12 mouse cellular contexts compared by ENCODE assay signal in the genomic region with DNA sequence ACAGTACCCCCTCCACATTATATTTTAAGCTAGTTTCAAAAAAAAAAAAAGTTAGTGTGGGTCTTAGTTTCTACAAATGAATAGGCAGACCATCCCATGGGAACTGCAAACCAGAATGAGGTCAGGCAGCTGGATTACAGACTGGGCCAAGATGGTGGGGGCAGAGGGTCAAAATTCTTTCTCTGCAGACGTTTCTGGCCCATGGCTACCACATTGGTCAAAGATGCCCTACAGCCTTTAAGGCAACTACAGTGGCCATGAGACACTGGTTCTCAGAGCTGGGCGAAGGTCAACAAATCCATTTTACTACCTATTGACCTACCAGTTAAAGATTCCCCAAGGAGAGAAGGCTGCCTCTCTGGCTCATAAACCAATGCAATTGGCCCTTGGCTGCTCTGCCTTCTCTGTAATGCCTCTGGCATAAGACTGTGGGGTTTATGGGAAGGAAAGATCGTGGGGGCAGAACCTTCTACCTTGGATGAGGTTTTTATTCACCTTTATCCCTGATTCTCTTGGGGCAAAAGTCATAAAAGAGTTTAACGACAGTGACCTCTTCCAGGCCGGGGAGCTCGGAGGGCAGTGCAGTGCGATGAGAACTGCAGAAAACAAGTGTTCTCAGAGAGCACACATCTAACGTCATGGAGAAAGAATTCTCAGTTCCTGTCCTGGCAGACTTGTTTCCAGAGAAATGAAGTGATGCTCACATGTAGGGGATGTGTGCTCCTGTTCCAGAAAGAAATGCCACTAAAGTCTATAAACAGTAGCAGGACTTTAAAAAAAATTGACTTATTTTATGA. TPM values are rescaled to one million over a fixed set of nuclear protein-coding genes. Genes with fewer than 3 reads are reported as not detected.
DNase-seq lines count a peak whose midpoint lies in the region; ATAC-seq and TF ChIP-seq lines count a peak whose summit lies in the region.
"Had no signal": no experiment of that assay in that cellular context is flagged by ENCODE, and none has a peak within 500 bp of the region (broad histone marks: within the 10 kb centered on the region; RNA-seq: fewer than 3 reads in every experiment).

No protein-coding gene starts in this region.

- H3K9me3 ChIP-seq in lung, postnatal 0 days (ENCODE audit: low read length): no peaks in the 10 kb centered on the region
- no peaks in the 10 kb centered on the region for H3K9me3 ChIP-seq in kidney, embryonic 14.5 days (ENCODE audit: control insufficient read depth, low read length)
- H3K9me3 ChIP-seq in midbrain, embryonic 13.5 days: no peaks in the 10 kb centered on the region
- H3K9me3 ChIP-seq: forebrain, embryonic 12.5 days; hindbrain, embryonic 13.5 days had no signal

- no peak overlapping the region for H3K9ac ChIP-seq in lung, postnatal 0 days (replicated peaks; ENCODE audit: low read depth)
- no peak overlapping the region for H3K9ac ChIP-seq in kidney, embryonic 14.5 days (ENCODE audit: low read depth, low read length)
- H3K9ac ChIP-seq in midbrain, embryonic 13.5 days (replicated peaks): no peak overlapping the region
- H3K9ac ChIP-seq: forebrain, embryonic 12.5 days; hindbrain, embryonic 13.5 days had no signal

- WGBS in lung, postnatal 0 days: 64% methylated on average over 8 of the region's 8 CpGs
- WGBS in kidney, embryonic 14.5 days: 18% methylated on average over 8 of the region's 8 CpGs
- WGBS in midbrain, embryonic 13.5 days: 83% methylated on average over 8 of the region's 8 CpGs

- TF ChIP-seq EP300 in lung, postnatal 0 days (IDR thresholded peaks at IDR 0.05): peak; percentile 24

- H3K36me3 ChIP-seq in lung, postnatal 0 days (ENCODE audit: insufficient read depth, low read length): no peaks in the 10 kb centered on the region
- H3K36me3 ChIP-seq in kidney, embryonic 14.5 days (ENCODE audit: control insufficient read depth, insufficient read depth, low read length): no peaks in the 10 kb centered on the region
- H3K36me3 ChIP-seq in midbrain, embryonic 13.5 days: no peaks in the 10 kb centered on the region
- H3K36me3 ChIP-seq: forebrain, embryonic 12.5 days; hindbrain, embryonic 13.5 days had no signal

- H3K4me3 ChIP-seq in lung, postnatal 0 days (ENCODE audit: low read depth, low read length): no peak overlapping the region
- no peak overlapping the region for H3K4me3 ChIP-seq in kidney, embryonic 14.5 days (ENCODE audit: low read length)
- H3K4me3 ChIP-seq in midbrain, embryonic 13.5 days (replicated peaks): no peak overlapping the region
- H3K4me3 ChIP-seq: forebrain, embryonic 12.5 days; hindbrain, embryonic 13.5 days had no signal

- H3K27ac ChIP-seq in lung, postnatal 0 days (ENCODE audit: low read length): 0 out of 2 replicates have a peak overlapping the region, but pooled peaks have one; percentile 32
- no peak overlapping the region for H3K27ac ChIP-seq in kidney, embryonic 14.5 days (ENCODE audit: low read depth, low read length)
- H3K27ac ChIP-seq in midbrain, embryonic 13.5 days: no peak overlapping the region
- H3K27ac ChIP-seq: forebrain, embryonic 12.5 days; hindbrain, embryonic 13.5 days had no signal

- peak; percentile 25 for DNase-seq in lung, postnatal 0 days (ENCODE audit: low spot score)
- DNase-seq in lung, adult 18-20 months: no peak
- peak; percentile 41 for DNase-seq in heart, postnatal 4 days
- DNase-seq in mesoderm, embryonic 11.5 days (ENCODE audit: low read depth, low spot score): peak; percentile 34
- DNase-seq in thymus, postnatal 25 days: no peak
- DNase-seq: adrenal gland, postnatal 36 days; cerebellum, adult 9-10 months had no signal

- no peak for TF ChIP-seq CTCF in lung, postnatal 0 days (IDR thresholded peaks at IDR 0.05)

- peak; percentile 50; the same call in 1 of the 2 replicates for ATAC-seq in lung, postnatal 0 days
- ATAC-seq in kidney, embryonic 14.5 days (ENCODE audit: low FRiP score, low TSS enrichment): peak; percentile 43; the same call in 1 of the 2 replicates
- no peak for ATAC-seq in midbrain, embryonic 13.5 days

- no peaks in the 10 kb centered on the region for H3K27me3 ChIP-seq in lung, postnatal 0 days (replicated peaks; ENCODE audit: insufficient read depth, low read length)
- H3K27me3 ChIP-seq in kidney, embryonic 14.5 days (ENCODE audit: control insufficient read depth, insufficient read depth, low read length): no peaks in the 10 kb centered on the region
- no peaks in the 10 kb centered on the region for H3K27me3 ChIP-seq in midbrain, embryonic 13.5 days
- H3K27me3 ChIP-seq: forebrain, embryonic 12.5 days had no signal

- no peak overlapping the region for H3K4me2 ChIP-seq in lung, postnatal 0 days (replicated peaks; ENCODE audit: low read depth, low read length)
- H3K4me2 ChIP-seq in kidney, embryonic 14.5 days (replicated peaks; ENCODE audit: low read depth, low read length): no peak overlapping the region
- H3K4me2 ChIP-seq in midbrain, embryonic 13.5 days (replicated peaks): no peak overlapping the region
- H3K4me2 ChIP-seq: forebrain, embryonic 12.5 days; hindbrain, embryonic 13.5 days had no signal

- H3K4me1 ChIP-seq in lung, postnatal 0 days (ENCODE audit: insufficient read depth, low read depth, low read length): no peaks in the 10 kb centered on the region
- H3K4me1 ChIP-seq in kidney, embryonic 14.5 days (ENCODE audit: control insufficient read depth, insufficient read depth, low read length): peaks cover 6% of the 10 kb centered on the region; the same call in 1 of the 2 replicates
- H3K4me1 ChIP-seq in midbrain, embryonic 13.5 days (replicated peaks): no peaks in the 10 kb centered on the region
- H3K4me1 ChIP-seq: forebrain, embryonic 12.5 days; hindbrain, embryonic 13.5 days had no signal

RNA-seq across cellular contexts. Expression of gene Mat2a, which starts 26.2 kb away (rescaled TPM):
- polyA plus RNA-seq in lung, postnatal 0 days (2015; fragmentation: Nextera tagmentation; extraction: Ambion mirVana): 165 and 171 TPM in 2 replicates
- 100 to 1,000 TPM; 239 to 255 TPM for total RNA-seq in heart, postnatal 4 days (2021)
- polyA plus RNA-seq in kidney, embryonic 14.5 days (2014; fragmentation: Nextera tagmentation; extraction: Ambion mirVana): 322 and 463 TPM in 2 replicates
- polyA plus RNA-seq in midbrain, embryonic 13.5 days (2015; fragmentation: Nextera tagmentation; extraction: Ambion mirVana): 439 and 454 TPM in 2 replicates

RNA-seq across cellular contexts. Expression of gene Ggcx, which starts 51.5 kb away (rescaled TPM):
- polyA plus RNA-seq in lung, postnatal 0 days (2015; fragmentation: Nextera tagmentation; extraction: Ambion mirVana): 28.6 and 32.2 TPM in 2 replicates
- 10 to 100 TPM; 26.8 to 28.2 TPM for total RNA-seq in heart, postnatal 4 days (2021)
- polyA plus RNA-seq in kidney, embryonic 14.5 days (2014; fragmentation: Nextera tagmentation; extraction: Ambion mirVana): 10.3 and 24.7 TPM in 2 replicates
- 14.4 and 18.7 TPM in 2 replicates for polyA plus RNA-seq in midbrain, embryonic 13.5 days (2015; fragmentation: Nextera tagmentation; extraction: Ambion mirVana)

RNA-seq across cellular contexts. Expression of gene Sh2d6, which starts 55.9 kb away (rescaled TPM):
- not detected in 2 replicates for polyA plus RNA-seq in lung, postnatal 0 days (2015; fragmentation: Nextera tagmentation; extraction: Ambion mirVana)
- under 1 TPM in 1 of 2 experiments, not detected in 1; 0.20 TPM for total RNA-seq in heart, postnatal 4 days (2021)
- not detected in 2 replicates for polyA plus RNA-seq in kidney, embryonic 14.5 days (2014; fragmentation: Nextera tagmentation; extraction: Ambion mirVana)
- polyA plus RNA-seq in midbrain, embryonic 13.5 days (2015; fragmentation: Nextera tagmentation; extraction: Ambion mirVana): 1.5 TPM in 2 replicates
- polyA plus RNA-seq: embryonic facial prominence, embryonic 11.5 days had no signal

Comparison
In these comparisons a context has a peak if more than half of its experiments do, and no peak if none do; other contexts are left out.
1. DNase-seq: peak in lung, postnatal 0 days (single experiment), heart, postnatal 4 days (single experiment) and mesoderm, embryonic 11.5 days (single experiment); none in lung, adult 18-20 months (0 of 2) and thymus, postnatal 25 days (single experiment).